Mouse (Mus musculus) E14TG2a.4 (cell line): Measurements from ENCODE around the gene Hspa8.
A peak's percentile ranks its signal among the peaks of the same experiment; 100 is the strongest.

ENCODE experiments used
- H3K27me3 ChIP-seq: 2 replicates; pipeline ENCODE4 v1.6.1; 2014; ENCODE audit warnings: low read length, control low read depth; ENCODE audit not compliant: insufficient read depth
- H3K36me3 ChIP-seq: 2 replicates; pipeline ENCODE4 v1.6.1; 2014; ENCODE audit warnings: low read length, control low read depth; ENCODE audit not compliant: insufficient read depth
- H3K4me1 ChIP-seq: replicated peaks from 2 replicates; pipeline ENCODE4 v1.6.1; 2014; ENCODE audit warnings: low read depth, low read length, control low read depth
- H3K4me3 ChIP-seq: replicated peaks from 2 replicates; pipeline ENCODE4 v1.5.1; 2014; ENCODE audit warnings: mild to moderate bottlenecking, low read length
- H3K9me3 ChIP-seq: 2 replicates; pipeline ENCODE4 v1.6.1; 2014; ENCODE audit warnings: low read length, control low read depth
- CTCF ChIP-seq: conservative IDR thresholded peaks from 2 replicates; pipeline ENCODE4 v1.5.1; 2014; ENCODE audit warnings: low read length
- NANOG ChIP-seq: IDR thresholded peaks from 2 replicates; pipeline ENCODE4 v1.6.1; 2014; ENCODE audit warnings: borderline replicate concordance, low read length, mixed read lengths
- POU5F1 ChIP-seq: IDR thresholded peaks from 2 replicates; pipeline ENCODE4 v1.6.1; 2014; ENCODE audit warnings: low read length, borderline replicate concordance

Gene Hspa8

GRCm38 (mm10) chr9:40805263-40805662 lies 4.5 kb downstream of the Hspa8 start:
- no peak for TF ChIP-seq NANOG
- no peak for TF ChIP-seq POU5F1
- peak; percentile 41 for TF ChIP-seq CTCF
- Histone ChIP-seq H3K4me3 (no peak overlapping the region), H3K36me3 (peaks cover 38% of the 10 kb centered on the region), H3K27me3 (no peaks in the 10 kb centered on the region), H3K4me1 (peaks cover 8% of the 10 kb centered on the region; the same call in 1 of the 2 replicates), H3K9me3 (peaks cover 45% of the 10 kb centered on the region)

- Histone ChIP-seq H3K4me3 (no peak overlapping the region), H3K4me1 (peaks cover 8% of the 10 kb centered on the region; the same call in 1 of the 2 replicates), H3K9me3 (peaks cover 45% of the 10 kb centered on the region), H3K36me3 (peaks cover 36% of the 10 kb centered on the region), H3K27me3 (no peaks in the 10 kb centered on the region)
- TF ChIP-seq CTCF (0 out of 2 replicates have a peak, but pooled peaks have one; percentile 17), POU5F1 (no peak)
Measured at GRCm38 (mm10) chr9:40806440-40807288, 5.9 kb downstream of the Hspa8 start.

GRCm38 (mm10) chr9:40807289-40807920 lies 6.6 kb downstream of the Hspa8 start:
- Histone ChIP-seq H3K9me3 (peaks cover 44% of the 10 kb centered on the region), H3K4me1 (peaks cover 8% of the 10 kb centered on the region; the same call in 1 of the 2 replicates), H3K27me3 (no peaks in the 10 kb centered on the region), H3K4me3 (no peak overlapping the region), H3K36me3 (peaks cover 28% of the 10 kb centered on the region)
- no peak for TF ChIP-seq CTCF
- TF ChIP-seq POU5F1: no peak
- TF ChIP-seq NANOG: no peak

- Histone ChIP-seq H3K36me3 (peaks cover 23% of the 10 kb centered on the region), H3K9me3 (peaks cover 41% of the 10 kb centered on the region), H3K27me3 (no peaks in the 10 kb centered on the region), H3K4me3 (no peak overlapping the region), H3K4me1 (peaks cover 8% of the 10 kb centered on the region; the same call in 1 of the 2 replicates)
- TF ChIP-seq CTCF (no peak), POU5F1 (no peak), NANOG (no peak)
Measured at GRCm38 (mm10) chr9:40808061-40808906, 7.5 kb downstream of the Hspa8 start.

GRCm38 (mm10) chr9:40808907-40809280 lies 8.1 kb downstream of the Hspa8 start:
- peaks cover 17% of the 10 kb centered on the region for H3K36me3 ChIP-seq
- TF ChIP-seq POU5F1: no peak
- TF ChIP-seq NANOG: no peak
- TF ChIP-seq CTCF: no peak

GRCm38 (mm10) chr9:40811860-40812259 lies 11.1 kb downstream of the Hspa8 start:
- peaks cover 14% of the 10 kb centered on the region for H3K9me3 ChIP-seq
- H3K27me3 ChIP-seq: no peaks in the 10 kb centered on the region
- TF ChIP-seq NANOG (no peak), CTCF (peak; percentile 73)

More at GRCm38 (mm10) chr9:40808907-40809280, 8.1 kb downstream of the Hspa8 start:
- H3K27me3 ChIP-seq: no peaks in the 10 kb centered on the region
- no peak overlapping the region for H3K4me3 ChIP-seq
- peaks cover 8% of the 10 kb centered on the region; the same call in 1 of the 2 replicates for H3K4me1 ChIP-seq
- H3K9me3 ChIP-seq: peaks cover 35% of the 10 kb centered on the region

GRCm38 (mm10) chr9:40814060-40814459 lies 13.3 kb downstream of the Hspa8 start:
- Histone ChIP-seq H3K4me1 (peaks cover 9% of the 10 kb centered on the region), H3K4me3 (no peak overlapping the region), H3K36me3 (no peaks in the 10 kb centered on the region), H3K27me3 (no peaks in the 10 kb centered on the region), H3K9me3 (no peaks in the 10 kb centered on the region)
- TF ChIP-seq CTCF: no peak
- TF ChIP-seq POU5F1: no peak
- TF ChIP-seq NANOG: no peak

More at GRCm38 (mm10) chr9:40811860-40812259, 11.1 kb downstream of the Hspa8 start:
- Histone ChIP-seq H3K4me3 (no peak overlapping the region), H3K36me3 (no peaks in the 10 kb centered on the region), H3K4me1 (peaks cover 8% of the 10 kb centered on the region; the same call in 1 of the 2 replicates)

- Histone ChIP-seq H3K9me3 (no peaks in the 10 kb centered on the region), H3K4me1 (peaks cover 18% of the 10 kb centered on the region), H3K4me3 (no peak overlapping the region), H3K27me3 (peaks cover 8% of the 10 kb centered on the region; the same call in 1 of the 2 replicates), H3K36me3 (no peaks in the 10 kb centered on the region)
- TF ChIP-seq POU5F1 (no peak), NANOG (no peak)
Measured at GRCm38 (mm10) chr9:40817325-40818028, 16.7 kb downstream of the Hspa8 start.
